Mouse (Mus musculus) adrenal gland, adult 8-10 months (tissue): ENCODE measurements around the gene Exo5. TPM values are rescaled to one million over a fixed set of nuclear protein-coding genes. Genes with fewer than 3 reads are reported as not detected.

Source experiments
- microRNA-seq, 2 experiments: library from miRNA; unstranded; fragments of <30 nt; microRNA quantifications; one replicate each; pipeline ENCODE4 v1.2.0; 2022
- total RNA-seq, 4 experiments: library from RNA; stranded (reverse); gene quantifications; 2 replicates each; pipeline ENCODE4 v1.2.4; 2022

The Exo5 gene
- total RNA-seq, 4 experiments from 2014 or later = 7.9 to 13.4 (median 10.7) TPM

Small RNA genes lying within 50 kb of the gene (microRNA-seq; reads per million reads assigned to microRNA genes)
- gene Mir7015 = 0 to 0.35 reads per million in 2 experiments

Other genes starting within 250 kb of the Exo5 start
- 1 to 10 TPM; 1.8 to 3.5 (median 2.9) TPM for gene Kcnq4, start 176.4 kb downstream of the Exo5 start, total RNA-seq
- gene Nfyc, start 93.4 kb downstream of the Exo5 start, total RNA-seq = 10 to 100 TPM; 53.7 to 65.7 (median 59.4) TPM
- 10 to 100 TPM; 10.5 to 20.5 (median 15.0) TPM for gene Rims3, start 70.2 kb downstream of the Exo5 start, total RNA-seq
- gene Zfp69, start 26.7 kb upstream of the Exo5 start, total RNA-seq = 1 to 10 TPM; 1.5 to 3.4 (median 2.9) TPM
- gene Smap2, start 92.2 kb upstream of the Exo5 start, total RNA-seq = 10 to 100 TPM; 36.5 to 42.7 (median 40.3) TPM
- gene Col9a2, start 114.4 kb upstream of the Exo5 start, total RNA-seq = under 1 TPM; 0.40 to 0.78 (median 0.57) TPM
- 10 to 100 TPM; 54.8 to 69.9 (median 57.0) TPM for gene Zmpste24, start 173.2 kb upstream of the Exo5 start, total RNA-seq
- not detected for gene Tmco2, start 184.2 kb upstream of the Exo5 start, total RNA-seq